Mouse (Mus musculus) hindbrain, embryonic 13.5 days (tissue): Measurements from ENCODE around the gene Zfp786. TPM values are rescaled to one million over a fixed set of nuclear protein-coding genes. Genes with fewer than 3 reads are reported as not detected.

Source experiments
- microRNA counts: library from miRNA; unstranded; fragments of <30 nt; microRNA quantifications from one replicate; lab custom pipeline; 2016
- microRNA-seq: library from miRNA; unstranded; fragments of <30 nt; microRNA quantifications from one replicate; pipeline ENCODE4, GENCODE M21; 2016
- polyA plus RNA-seq: library from polyadenylated mRNA; unstranded; fragments of >200 nt; fragmentation: Nextera tagmentation; extraction: Ambion mirVana; gene quantifications from 2 replicates; pipeline ENCODE4 v1.2.1, GENCODE M21; 2015

The Zfp786 gene
- polyA plus RNA-seq, 1 experiment from 2014 or later, result 15.3 TPM

MicroRNA genes within 50 kb of the gene (microRNA counts, 519-probe panel; counts per million panel counts)
- 51.3 counts per million for microRNA mmu-miR-704 (lab: Ali Mortazavi, UCI)

Small RNAs within 50 kb of the gene (microRNA-seq; reads per million reads assigned to microRNA genes)
- gene Mir704, result not detected

Other genes starting within 250 kb of the Zfp786 start
- gene Ezh2, start 235.5 kb downstream of the Zfp786 start, polyA plus RNA-seq, result 102 and 108 TPM in 2 replicates
- 177 and 180 TPM in 2 replicates for gene Pdia4, start 17.4 kb downstream of the Zfp786 start, polyA plus RNA-seq
- 17.9 and 18.1 TPM in 2 replicates for gene Zfp398, start 4.8 kb upstream of the Zfp786 start, polyA plus RNA-seq
- 22.2 and 22.3 TPM in 2 replicates for gene Zfp282, start 46.3 kb upstream of the Zfp786 start, polyA plus RNA-seq
- 20.0 and 22.5 TPM in 2 replicates for gene Zfp212, start 89.6 kb upstream of the Zfp786 start, polyA plus RNA-seq
- 16.4 and 17.0 TPM in 2 replicates for gene Zfp956, start 122.5 kb upstream of the Zfp786 start, polyA plus RNA-seq
- 8.5 and 8.9 TPM in 2 replicates for gene Zfp777, start 218.0 kb upstream of the Zfp786 start, polyA plus RNA-seq